Mouse (Mus musculus) hindbrain, embryonic 14.5 days (tissue): Measurements from ENCODE around the gene Adgrg6. TPM values are rescaled to one million over a fixed set of nuclear protein-coding genes. Genes with fewer than 3 reads are reported as not detected.

Experiments used
- ATAC-seq: fragments of 200-750 bp; cut with Nextera tagmentation; 2 replicates; pipeline ENCODE4 v1.8.0; 2017; ENCODE audit warnings: moderate number of reproducible peaks, mild to moderate bottlenecking, moderate TSS enrichment, moderate library complexity; ENCODE audit not compliant: low FRiP score
- DNase-seq: peaks from one replicate; pipeline ENCODE4 v3.0.0-alpha.2; 2015; ENCODE audit warnings: low spot score
- H3K27ac ChIP-seq: fragments of 300-500 bp; sonication (generic); 2 replicates; pipeline ENCODE4 v1.5.1; 2014; ENCODE audit warnings: mild to moderate bottlenecking, moderate library complexity
- H3K27me3 ChIP-seq: fragments of 300-500 bp; sonication (generic); 2 replicates; pipeline ENCODE4 v1.6.1; 2014; ENCODE audit warnings: mild to moderate bottlenecking, low read length, mixed read lengths; ENCODE audit not compliant: control insufficient read depth, insufficient read depth
- H3K36me3 ChIP-seq: fragments of 300-500 bp; sonication (generic); replicated peaks from 2 replicates; pipeline ENCODE4 v1.6.1; 2014; ENCODE audit not compliant: control insufficient read depth, insufficient read depth
- H3K4me1 ChIP-seq: fragments of 300-500 bp; sonication (generic); replicated peaks from 2 replicates; pipeline ENCODE4 v1.6.1; 2014; ENCODE audit warnings: antibody characterized with exemption, low read length, mixed read lengths; ENCODE audit not compliant: control insufficient read depth, insufficient read depth
- H3K4me2 ChIP-seq: fragments of 300-500 bp; sonication (generic); replicated peaks from 2 replicates; pipeline ENCODE4 v1.6.1; 2014; ENCODE audit warnings: mild to moderate bottlenecking, moderate library complexity
- H3K4me3 ChIP-seq: fragments of 300-500 bp; sonication (generic); replicated peaks from 2 replicates; pipeline ENCODE4 v1.5.1; 2014; ENCODE audit warnings: mild to moderate bottlenecking, low read length
- H3K9ac ChIP-seq: fragments of 300-500 bp; sonication (generic); 2 replicates; pipeline ENCODE4 v1.6.1; 2014
- H3K9me3 ChIP-seq: fragments of 300-500 bp; sonication (generic); 2 replicates; pipeline ENCODE4 v1.6.1; 2016; ENCODE audit warnings: low read length; ENCODE audit not compliant: control insufficient read depth
- WGBS: fragments of 180-500 bp; shearing (Covaris S2); extraction: QIAGEN DNeasy Blood & Tissue Kit; methylation state at CpG from one replicate; pipeline ENCODE4 v1.1.7; 2014; 5-methylcytosine and 5-hydroxymethylcytosine counted together
- polyA plus RNA-seq: library from polyadenylated mRNA; unstranded; fragments of >200 nt; fragmentation: Nextera tagmentation; extraction: Ambion mirVana; gene quantifications from 2 replicates; pipeline ENCODE4 v1.2.1, GENCODE M21; 2014

The Adgrg6 gene
- polyA plus RNA-seq, 1 experiment from 2014 or later = 3.3 TPM

GRCm38 (mm10) chr10:14363226-14363625, 182.2 kb downstream of the Adgrg6 start:
- Histone ChIP-seq H3K36me3 (no peaks in the 10 kb centered on the region), H3K9me3 (no peaks in the 10 kb centered on the region), H3K27me3 (no peaks in the 10 kb centered on the region), H3K27ac (no peak overlapping the region), H3K9ac (no peak overlapping the region), H3K4me1 (no peaks in the 10 kb centered on the region), H3K4me2 (no peak overlapping the region), H3K4me3 (no peak overlapping the region)
- 92% methylated on average over 2 of the region's 2 CpGs for WGBS
- ATAC-seq = no peak
- DNase-seq = no peak

GRCm38 (mm10) chr10:14358271-14358670, 187.2 kb downstream of the Adgrg6 start:
- Histone ChIP-seq H3K27me3 (no peaks in the 10 kb centered on the region), H3K9ac (no peak overlapping the region), H3K4me3 (no peak overlapping the region), H3K4me2 (no peak overlapping the region), H3K9me3 (no peaks in the 10 kb centered on the region), H3K4me1 (no peaks in the 10 kb centered on the region), H3K36me3 (no peaks in the 10 kb centered on the region), H3K27ac (no peak overlapping the region)
- 53% methylated on average over 3 of the region's 3 CpGs for WGBS
- peak; percentile 14 for DNase-seq
- no peak for ATAC-seq

Other genes starting within 250 kb of the Adgrg6 start
- 204 and 210 TPM in 2 replicates for gene Vta1, start 159.9 kb upstream of the Adgrg6 start, polyA plus RNA-seq
- 2.7 and 3.3 TPM in 2 replicates for gene Nmbr, start 159.9 kb upstream of the Adgrg6 start, polyA plus RNA-seq
- not detected in 2 replicates for gene Gje1, start 172.6 kb upstream of the Adgrg6 start, polyA plus RNA-seq